Mouse (Mus musculus): ENCODE data around the gene Ralgps1.

DNA sequence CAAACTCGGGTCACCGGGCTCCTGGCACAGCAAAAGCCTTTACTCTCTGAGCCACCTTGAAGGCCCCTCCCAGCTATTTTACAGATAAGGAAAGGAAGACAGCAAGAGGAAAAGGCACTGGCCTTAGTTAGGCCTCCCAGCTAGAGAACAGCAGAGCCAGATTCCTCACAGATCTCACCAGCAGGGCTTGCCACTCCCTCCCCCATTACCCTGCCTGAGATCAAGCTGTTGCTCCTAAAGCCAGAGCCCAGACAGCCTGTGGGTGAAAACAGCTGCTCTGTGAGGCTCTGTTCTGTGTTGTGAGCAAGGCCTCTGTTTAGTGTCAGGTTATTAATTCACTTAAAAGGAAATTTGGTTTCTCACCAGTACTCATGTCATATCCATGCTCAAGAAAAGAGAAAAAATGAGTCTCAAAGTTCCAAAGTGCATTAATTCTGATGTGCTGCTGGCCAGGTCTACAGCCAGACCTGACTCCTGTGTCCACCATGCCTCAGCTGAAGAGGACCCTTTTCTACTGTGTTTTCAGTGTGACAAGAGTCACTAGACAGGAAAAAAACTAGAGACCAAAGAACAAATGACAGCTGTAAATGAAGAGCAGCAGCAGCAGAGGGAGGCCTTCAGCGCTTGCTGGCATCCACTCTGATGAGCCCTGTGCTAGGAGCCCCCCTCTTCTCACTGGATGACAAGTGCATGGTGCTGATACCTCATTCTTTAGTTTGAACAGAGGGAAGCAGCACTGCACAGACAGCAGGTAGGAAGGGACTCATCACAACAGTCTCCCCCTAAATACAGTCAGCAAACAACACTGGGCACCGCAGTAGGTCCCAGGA lies 55.8 kb downstream of the Ralgps1 start:
- no peak for TF ChIP-seq POLR2A (IDR thresholded peaks at IDR 0.05; ENCODE audit: low read depth, low read length)
- no peak for TF ChIP-seq MAX (IDR thresholded peaks at IDR 0.05; ENCODE audit: low read length)
- TF ChIP-seq ELF1 (IDR thresholded peaks at IDR 0.05; ENCODE audit: low read depth, low read length): no peak
- TF ChIP-seq USF1 (IDR thresholded peaks at IDR 0.05; ENCODE audit: low read depth, low read length): no peak
- TF ChIP-seq SMC3 (IDR thresholded peaks at IDR 0.05; ENCODE audit: low read depth, low read length): no peak
- no peak for TF ChIP-seq MAFK (IDR thresholded peaks at IDR 0.05; ENCODE audit: insufficient replicate concordance, low read length)
- no peak for TF ChIP-seq CTCF (conservative IDR thresholded peaks at IDR 0.05 in 1 of 2, IDR thresholded peaks at IDR 0.05 in 1 of 2; ENCODE audit: low read depth in 2 of 2, low read length in 2 of 2)
- TF ChIP-seq ETS1 (conservative IDR thresholded peaks at IDR 0.05; ENCODE audit: low read depth, low read length): no peak
- TF ChIP-seq CHD2 (IDR thresholded peaks at IDR 0.05; ENCODE audit: low read length): no peak
- no peak for TF ChIP-seq TBP (conservative IDR thresholded peaks at IDR 0.05; ENCODE audit: low read depth, low read length)
- TF ChIP-seq POLR2AphosphoS2 (IDR thresholded peaks at IDR 0.05; ENCODE audit: low read depth, low read length): no peak

Measured in CH12.LX (cell line).